Mouse (Mus musculus) subcutaneous adipose tissue, adult 2 months (tissue): Measurements from ENCODE around the gene Utp3. TPM values are rescaled to one million over a fixed set of nuclear protein-coding genes. Genes with fewer than 3 reads are reported as not detected.

Source experiments
- polyA plus RNA-seq: library from polyadenylated mRNA; depleted of rRNA; stranded (reverse); fragments of >200 nt; gene quantifications from 2 replicates; pipeline ENCODE4 v1.2.3, GENCODE M21; 2012; ENCODE audit warnings: low replicate concordance; rRNA removed

The Utp3 gene
- 8.0 and 15.9 TPM in 2 replicates for polyA plus RNA-seq

DNA sequence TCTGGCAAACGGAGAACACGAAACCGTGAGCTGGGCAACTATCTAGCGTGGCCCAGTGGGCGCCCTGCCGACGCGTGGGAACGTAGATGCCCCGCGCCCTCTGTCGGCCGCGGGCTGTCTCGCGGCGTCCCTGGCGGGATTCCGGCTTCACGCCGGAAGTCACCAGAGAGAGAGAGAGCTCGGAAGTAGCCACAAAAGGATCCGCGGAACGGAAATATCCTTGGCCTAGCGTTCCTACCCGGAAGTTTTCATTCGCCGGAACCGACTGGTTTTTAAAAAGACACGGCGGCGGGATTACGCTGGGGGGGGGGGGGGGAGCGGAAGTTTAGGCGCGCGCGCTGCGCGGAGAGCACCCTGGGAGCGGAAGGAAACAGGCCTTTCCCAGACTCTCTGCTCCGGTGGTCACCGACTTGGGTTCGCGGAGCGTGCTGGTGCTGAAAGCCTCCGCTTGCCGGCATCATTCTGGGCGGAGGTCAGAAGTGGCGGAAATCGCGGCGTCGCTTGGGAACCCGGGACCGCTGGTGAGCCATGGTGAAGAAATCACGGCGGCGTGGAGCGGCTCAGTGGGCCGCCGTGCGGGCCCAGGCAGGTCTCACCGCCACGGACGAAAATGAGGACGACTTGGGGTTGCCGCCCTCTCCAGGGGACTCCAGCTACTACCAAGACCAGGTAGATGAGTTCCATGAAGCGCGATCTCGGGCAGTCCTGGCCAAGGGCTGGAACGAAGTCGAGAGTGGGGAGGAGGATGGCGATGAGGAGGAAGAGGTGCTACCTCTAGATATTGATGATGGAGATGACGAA, at the start of gene Utp3:
Utp3 (plus strand) TSS at position 377 of the 801 bp plus-strand sequence.

DNA sequence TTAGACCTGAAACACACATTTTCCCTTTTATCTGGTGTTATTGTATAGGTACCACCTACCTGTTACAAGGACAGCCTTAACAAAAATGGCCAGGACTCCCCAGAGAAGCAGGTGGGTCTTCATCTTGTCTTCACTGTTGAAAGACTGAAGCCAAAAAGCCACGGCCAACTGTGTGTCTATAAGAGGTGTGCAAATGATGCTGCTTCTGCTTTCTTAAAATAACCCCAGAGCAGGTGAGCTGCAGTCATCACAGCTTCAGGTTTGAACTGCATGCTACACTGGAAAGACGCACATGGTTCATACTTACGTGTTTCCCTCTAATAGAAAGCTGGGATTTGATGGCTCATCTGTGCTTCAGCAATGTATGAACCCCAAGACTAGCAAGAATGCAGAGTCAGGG, 26.6 kb upstream of the Utp3 start, which contains the start of gene Jchain:
Jchain (minus strand) TSS at position 235 of the 400 bp plus-strand sequence.

DNA sequence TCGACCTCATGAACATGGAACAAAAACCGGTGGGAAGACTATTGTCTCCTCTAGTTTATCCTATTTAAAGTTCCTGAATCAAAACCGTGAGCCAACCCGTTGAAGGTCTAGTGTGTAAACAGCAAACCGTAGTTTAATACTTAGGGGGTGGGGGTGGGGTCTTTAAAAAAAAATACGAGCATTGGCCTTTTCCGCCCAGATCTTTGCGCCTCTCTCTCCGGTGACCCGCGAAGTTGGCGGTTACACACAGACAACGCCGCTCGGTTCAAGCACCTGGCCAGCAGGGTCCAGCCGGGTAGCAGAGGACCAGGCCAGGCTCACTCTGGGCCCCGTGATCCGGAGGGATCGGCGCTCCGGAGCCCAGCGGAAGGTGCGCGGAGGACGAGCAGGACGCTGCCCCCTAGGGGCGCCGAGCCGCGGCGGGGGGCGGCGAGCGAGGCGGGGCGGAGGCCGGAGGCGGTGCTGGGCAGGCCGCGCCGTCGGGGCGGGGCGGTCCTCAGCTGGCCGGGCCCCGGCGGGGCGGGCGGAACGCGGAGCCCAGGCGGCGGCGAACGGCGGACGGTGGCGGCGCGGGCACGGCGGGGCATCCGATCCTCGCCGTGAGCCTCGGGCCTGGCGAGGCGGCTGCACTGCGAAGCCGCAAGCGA, 10.4 kb downstream of the Utp3 start, which contains the start of gene Rufy3:
Rufy3 (plus strand) TSS at position 540 of the 647 bp plus-strand sequence.

Other genes with a start within 250 kb of the Utp3 start
- not detected in 2 replicates for gene Prol1, start 237.2 kb upstream of the Utp3 start, polyA plus RNA-seq
- not detected in 2 replicates for gene Amtn, start 178.4 kb upstream of the Utp3 start, polyA plus RNA-seq
- not detected in 2 replicates for gene Ambn, start 98.5 kb upstream of the Utp3 start, polyA plus RNA-seq
- not detected in 2 replicates for gene Enam, start 66.5 kb upstream of the Utp3 start, polyA plus RNA-seq
- gene Jchain, start 26.6 kb upstream of the Utp3 start, polyA plus RNA-seq: 1.5 and 16.9 TPM in 2 replicates
- 5.4 and 8.7 TPM in 2 replicates for gene Rufy3, start 10.6 kb downstream of the Utp3 start, polyA plus RNA-seq
- gene Grsf1, start 121.7 kb downstream of the Utp3 start, polyA plus RNA-seq: 22.5 and 32.8 TPM in 2 replicates
- 3.9 and 8.6 TPM in 2 replicates for gene Mob1b, start 166.4 kb downstream of the Utp3 start, polyA plus RNA-seq
- 3.5 and 5.1 TPM in 2 replicates for gene Dck, start 210.5 kb downstream of the Utp3 start, polyA plus RNA-seq